Comparison of ENCODE assay signal across 26 mouse cellular contexts in the genomic region with DNA sequence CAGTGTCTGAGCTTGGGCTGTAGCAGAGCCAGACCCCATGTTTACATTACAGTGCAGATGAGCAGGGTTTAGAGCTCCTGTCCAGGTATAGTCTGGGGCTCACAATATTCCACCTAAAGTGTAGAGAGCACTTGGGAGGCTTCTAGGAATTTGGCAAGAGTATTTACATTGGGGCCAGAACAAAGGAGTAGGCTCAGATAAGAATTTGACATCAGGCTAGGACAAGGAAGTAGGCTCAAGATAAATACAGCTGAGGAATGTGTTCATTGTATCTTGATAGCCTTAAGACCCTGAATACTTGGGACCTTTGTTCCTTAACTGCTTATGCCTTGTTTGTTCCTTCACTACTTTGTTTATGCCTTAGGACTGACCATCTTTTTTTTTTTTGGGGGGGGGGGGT. TPM values are rescaled to one million over a fixed set of nuclear protein-coding genes. Genes with fewer than 3 reads are reported as not detected.
DNase-seq lines count a peak whose midpoint lies in the region; ATAC-seq and TF ChIP-seq lines count a peak whose summit lies in the region.
"Had no signal": no experiment of that assay in that cellular context is flagged by ENCODE, and none has a peak within 500 bp of the region (broad histone marks: within the 10 kb centered on the region; RNA-seq: fewer than 3 reads in every experiment).

No protein-coding gene starts in this region.

- H3K36me3 ChIP-seq in lung, embryonic 16.5 days (ENCODE audit: control insufficient read depth, insufficient read depth, low read length): peaks cover 6% of the 10 kb centered on the region
- H3K36me3 ChIP-seq in MEL (ENCODE audit: control insufficient read depth in 1 of 2, insufficient read depth in 2 of 2, low read length in 2 of 2): peaks cover 3 to 35% of the 10 kb centered on the region in 2 experiments; a peak in 3 of 4 replicates
- peaks cover 36% of the 10 kb centered on the region for H3K36me3 ChIP-seq in intestine, postnatal 0 days (ENCODE audit: control insufficient read depth, insufficient read depth)
- H3K36me3 ChIP-seq: midbrain, embryonic 15.5 days had no signal

- no peaks in the 10 kb centered on the region for H3K27me3 ChIP-seq in lung, embryonic 16.5 days (ENCODE audit: control insufficient read depth, insufficient read depth, low read depth, low read length)
- H3K27me3 ChIP-seq in MEL (ENCODE audit: control insufficient read depth in 1 of 2, insufficient read depth in 2 of 2, low read length in 2 of 2): no peaks in the 10 kb centered on the region
- H3K27me3 ChIP-seq in intestine, postnatal 0 days (replicated peaks; ENCODE audit: control insufficient read depth, insufficient read depth, low read length): no peaks in the 10 kb centered on the region
- H3K27me3 ChIP-seq: hindbrain, embryonic 12.5 days; midbrain, embryonic 15.5 days had no signal

- TF ChIP-seq EP300 in MEL (IDR thresholded peaks at IDR 0.05; ENCODE audit: low read depth in 1 of 2, low read length in 2 of 2): peak; percentile 66 to 67; a peak in 3 of 4 replicates

- ATAC-seq in lung, embryonic 16.5 days (ENCODE audit: low read depth): peak; percentile 30; the same call in 1 of the 2 replicates
- peak; percentile 22; the same call in 1 of the 2 replicates for ATAC-seq in intestine, postnatal 0 days
- ATAC-seq: forebrain, embryonic 16.5 days; midbrain, embryonic 15.5 days had no signal

- H3K9me3 ChIP-seq in lung, embryonic 16.5 days (ENCODE audit: control insufficient read depth, low read length): no peaks in the 10 kb centered on the region
- H3K9me3 ChIP-seq in MEL (replicated peaks; ENCODE audit: insufficient read depth, low read length): no peaks in the 10 kb centered on the region
- H3K9me3 ChIP-seq in intestine, postnatal 0 days (ENCODE audit: control insufficient read depth): no peaks in the 10 kb centered on the region
- H3K9me3 ChIP-seq: hindbrain, embryonic 12.5 days; midbrain, embryonic 15.5 days had no signal

- H3K79me2 ChIP-seq in MEL (ENCODE audit: control insufficient read depth, insufficient read depth, low read length, poor library complexity): no peaks in the 10 kb centered on the region

- no peak overlapping the region for H3K4me3 ChIP-seq in lung, embryonic 16.5 days (ENCODE audit: low read length)
- no peak overlapping the region for H3K4me3 ChIP-seq in MEL (ENCODE audit: control insufficient read depth in 1 of 2, insufficient read depth in 1 of 2, low read depth in 2 of 2, low read length in 2 of 2)
- H3K4me3 ChIP-seq in intestine, postnatal 0 days (ENCODE audit: low read depth, low read length): no peak overlapping the region
- H3K4me3 ChIP-seq: gastrocnemius, adult 2 months; hindbrain, embryonic 12.5 days; midbrain, embryonic 15.5 days had no signal

- no peak for TF ChIP-seq POLR2A in MEL (IDR thresholded peaks at IDR 0.05; ENCODE audit: control insufficient read depth in 1 of 2, insufficient read depth in 1 of 2, low read depth in 1 of 2, low read length in 2 of 2, poor library complexity in 1 of 2)

- H3K4me2 ChIP-seq in lung, embryonic 16.5 days (ENCODE audit: low read depth, low read length): no peak overlapping the region
- no peak overlapping the region for H3K4me2 ChIP-seq in intestine, postnatal 0 days (replicated peaks; ENCODE audit: low read depth)
- H3K4me2 ChIP-seq: heart, embryonic 11.5 days; hindbrain, embryonic 12.5 days; midbrain, embryonic 15.5 days had no signal

- TF ChIP-seq CTCF in MEL (IDR thresholded peaks at IDR 0.05 in 2 of 3, conservative IDR thresholded peaks at IDR 0.05 in 1 of 3; ENCODE audit: control insufficient read depth in 1 of 3, insufficient read depth in 1 of 3, low read depth in 2 of 3, low read length in 3 of 3, poor library complexity in 1 of 3, severe bottlenecking in 1 of 3): no peak
- TF ChIP-seq CTCF in intestine, postnatal 0 days (IDR thresholded peaks at IDR 0.05; ENCODE audit: low read depth): no peak

- no peak overlapping the region for H3K27ac ChIP-seq in lung, embryonic 16.5 days (ENCODE audit: low read length)
- peak overlapping the region; percentile 92 for H3K27ac ChIP-seq in MEL (ENCODE audit: control insufficient read depth, low read depth, low read length)
- H3K27ac ChIP-seq in intestine, postnatal 0 days (ENCODE audit: low read depth, low read length): no peak overlapping the region
- H3K27ac ChIP-seq: gastrocnemius, adult 2 months; hindbrain, embryonic 12.5 days; macrophage; midbrain, embryonic 15.5 days had no signal

- H3K4me1 ChIP-seq in lung, embryonic 16.5 days (replicated peaks; ENCODE audit: control insufficient read depth, insufficient read depth, low read length): peaks cover 5% of the 10 kb centered on the region; the same call in 1 of the 2 replicates
- peaks cover 18 to 41% of the 10 kb centered on the region in 2 experiments for H3K4me1 ChIP-seq in MEL (ENCODE audit: control insufficient read depth in 1 of 2, insufficient read depth in 2 of 2, low read length in 2 of 2)
- no peaks in the 10 kb centered on the region for H3K4me1 ChIP-seq in intestine, postnatal 0 days (replicated peaks; ENCODE audit: control insufficient read depth, insufficient read depth, low read length)
- H3K4me1 ChIP-seq: hindbrain, embryonic 12.5 days; midbrain, embryonic 15.5 days had no signal

- no peak overlapping the region for H3K9ac ChIP-seq in lung, embryonic 16.5 days (ENCODE audit: low read length)
- H3K9ac ChIP-seq in MEL (ENCODE audit: control insufficient read depth, low read depth, low read length, poor library complexity, severe bottlenecking): peak overlapping the region; percentile 29
- H3K9ac ChIP-seq in intestine, postnatal 0 days (ENCODE audit: low read depth, low read length): no peak overlapping the region
- H3K9ac ChIP-seq: hindbrain, embryonic 12.5 days; liver, embryonic 14.5 days; midbrain, embryonic 15.5 days had no signal

- no peak for DNase-seq in lung, postnatal 10 days
- DNase-seq in MEL (ENCODE audit: low read depth, low spot score): peak; percentile 42
- peak; percentile 25 for DNase-seq in R1 (ENCODE audit: low read depth, low spot score)
- no peak for DNase-seq in cerebellum, postnatal 25 days
- DNase-seq in cerebellum, adult 18-20 months: no peak
- DNase-seq: adrenal gland, postnatal 14 days; B cell, adult 2 months; cerebellum, adult 11 months; cerebellum, postnatal 10 days; gastrocnemius, adult 2 months; gastrocnemius, postnatal 36 days; heart, adult 18-20 months; heart, postnatal 36 days; kidney, adult 2 months; kidney, postnatal 36 days; right cerebral cortex, postnatal 25 days; thymus, adult 18-20 months; thymus, postnatal 25 days had no signal

- TF ChIP-seq RAD21 in MEL (IDR thresholded peaks at IDR 0.05; ENCODE audit: low read depth, low read length): no peak

TF ChIP-seq in MEL, 35 proteins besides CTCF, POLR2A, EP300 and RAD21:
- TF ChIP-seq POLR2AphosphoS2 (IDR thresholded peaks at IDR 0.05; ENCODE audit: low read length) (no peak), ETS1 (IDR thresholded peaks at IDR 0.05; ENCODE audit: low read depth, low read length) (peak; percentile 90), TAL1 (IDR thresholded peaks at IDR 0.05; ENCODE audit: low read length) (0 out of 2 replicates have a peak, but pooled peaks have one; percentile 29), SIN3A (IDR thresholded peaks at IDR 0.05; ENCODE audit: low read length) (peak; percentile 77), GATA1 (IDR thresholded peaks at IDR 0.05; ENCODE audit: low read depth, low read length) (peak; percentile 82), ZMIZ1 (IDR thresholded peaks at IDR 0.05; ENCODE audit: low read depth, low read length) (no peak), CHD2 (IDR thresholded peaks at IDR 0.05; ENCODE audit: low read length) (no peak), MXI1 (IDR thresholded peaks at IDR 0.05; ENCODE audit: low read depth, low read length) (0 out of 2 replicates have a peak, but pooled peaks have one; percentile 28), TCF12 (IDR thresholded peaks at IDR 0.05; ENCODE audit: low read depth, low read length) (peak; percentile 44; the same call in 1 of the 2 replicates), KAT2A (conservative IDR thresholded peaks at IDR 0.05; ENCODE audit: low read depth, low read length) (no peak), CHD1 (IDR thresholded peaks at IDR 0.05; ENCODE audit: low read depth, low read length) (no peak), MAZ (IDR thresholded peaks at IDR 0.05; ENCODE audit: low read depth, low read length) (0 out of 2 replicates have a peak, but pooled peaks have one; percentile 14), MAX (IDR thresholded peaks at IDR 0.05; ENCODE audit: low read length) (no peak), ELF1 (IDR thresholded peaks at IDR 0.05; ENCODE audit: low read depth, low read length) (peak; percentile 59; the same call in 1 of the 2 replicates), USF2 (IDR thresholded peaks at IDR 0.05; ENCODE audit: borderline replicate concordance in 1 of 2, insufficient read depth in 1 of 2, low read depth in 1 of 2, low read length in 2 of 2) (no peak), ZC3H11A (IDR thresholded peaks at IDR 0.05; ENCODE audit: low read depth, low read length) (no peak), NELFE (IDR thresholded peaks at IDR 0.05; ENCODE audit: low read depth, low read length) (no peak), USF1 (IDR thresholded peaks at IDR 0.05; ENCODE audit: low read depth, low read length) (no peak)
TF ChIP-seq in MEL: peak in this region for 8.

RNA-seq across cellular contexts. Expression of a gene that starts 24.0 kb away (rescaled TPM):
- polyA plus RNA-seq in lung, embryonic 16.5 days (2015; fragmentation: Nextera tagmentation; extraction: Ambion mirVana): 43.8 and 45.8 TPM in 2 replicates
- total RNA-seq in MEL (2012; rRNA removed): 8.2 and 8.6 TPM in 2 replicates
- 10 to 100 TPM in 1 of 2 experiments, not detected in 1; 12.4 TPM for polyA plus RNA-seq in MEL (2012; ENCODE audit: insufficient read depth in 1 of 2, insufficient read length in 2 of 2, low read depth in 1 of 2, low replicate concordance in 2 of 2, missing spikeins in 1 of 2)
- polyA plus RNA-seq in intestine, postnatal 0 days (2015; fragmentation: Nextera tagmentation; extraction: Ambion mirVana): 119 and 124 TPM in 2 replicates

Comparison
In these comparisons a context has a peak if more than half of its experiments do, and no peak if none do; other contexts are left out.
1. DNase-seq: peak in MEL (single experiment) and R1 (single experiment); none in lung, postnatal 10 days (single experiment), cerebellum, postnatal 25 days (0 of 2) and cerebellum, adult 18-20 months (0 of 2).